Mouse (Mus musculus) MEL (cell line): Measurements from ENCODE around the gene Parp12. TPM values are rescaled to one million over a fixed set of nuclear protein-coding genes. Genes with fewer than 3 reads are reported as not detected.

Experiments used
- DNase-seq: peaks from one replicate; pipeline ENCODE4 v3.0.0; 2011; ENCODE audit warnings: low read depth, low spot score
- H3K27ac ChIP-seq: 2 replicates; pipeline ENCODE4 v1.5.1; 2012; ENCODE audit warnings: low read depth, mild to moderate bottlenecking, control low read depth, low read length, moderate library complexity; ENCODE audit not compliant: control insufficient read depth
- H3K27me3 ChIP-seq, 2 experiments: fragments of 150-350 bp in 1 of 2; sonication (generic) in 1 of 2; 2 replicates each; pipeline ENCODE4 v1.6.1; 2012; ENCODE audit warnings: low read length in 2 of 2, mild to moderate bottlenecking in 2 of 2, improper control_type of control experiment in 1 of 2, moderate library complexity in 1 of 2; ENCODE audit not compliant: insufficient read depth in 2 of 2, control insufficient read depth in 1 of 2
- H3K36me3 ChIP-seq, 2 experiments: 2 replicates each; pipeline ENCODE4 v1.6.1; 2012 to 2014; ENCODE audit warnings: low read length in 2 of 2, improper control_type of control experiment in 1 of 2, inconsistent platforms in 1 of 2, mild to moderate bottlenecking in 1 of 2; ENCODE audit not compliant: insufficient read depth in 2 of 2, control insufficient read depth in 1 of 2
- H3K4me1 ChIP-seq, 2 experiments: fragments of 150-350 bp in 1 of 2; sonication (generic) in 1 of 2; 2 replicates each; pipeline ENCODE4 v1.6.1; 2012; ENCODE audit warnings: low read length in 2 of 2, improper control_type of control experiment in 1 of 2, mild to moderate bottlenecking in 1 of 2; ENCODE audit not compliant: insufficient read depth in 2 of 2, control insufficient read depth in 1 of 2
- H3K4me3 ChIP-seq, 2 experiments: fragments of 150-350 bp in 1 of 2; sonication (generic) in 1 of 2; 2 replicates each; pipeline ENCODE4 v1.5.1; 2012; ENCODE audit warnings: low read depth in 2 of 2, low read length in 2 of 2, mild to moderate bottlenecking in 2 of 2, moderate library complexity in 2 of 2, control low read depth in 1 of 2, improper control_type of control experiment in 1 of 2; ENCODE audit not compliant: control insufficient read depth in 1 of 2, insufficient read depth in 1 of 2
- H3K79me2 ChIP-seq: 2 replicates; pipeline ENCODE4 v1.6.1; 2012; ENCODE audit warnings: mild to moderate bottlenecking, low read length, moderate library complexity; ENCODE audit not compliant: control insufficient read depth, poor library complexity, insufficient read depth
- H3K9ac ChIP-seq: 2 replicates; pipeline ENCODE4 v1.6.1; 2012; ENCODE audit warnings: low read depth, mild to moderate bottlenecking, control low read depth, low read length, moderate library complexity; ENCODE audit not compliant: control insufficient read depth, poor library complexity, severe bottlenecking
- H3K9me3 ChIP-seq: fragments of 150-350 bp; sonication (generic); replicated peaks from 2 replicates; pipeline ENCODE4 v1.6.1; 2012; ENCODE audit warnings: mild to moderate bottlenecking, low read length, improper control_type of control experiment, moderate library complexity; ENCODE audit not compliant: insufficient read depth
- CHD2 ChIP-seq: IDR thresholded peaks from 2 replicates; pipeline ENCODE4 v1.6.1; 2011; ENCODE audit warnings: low read length, improper control_type of control experiment
- CTCF ChIP-seq, 3 experiments: IDR thresholded peaks in 2 of 3; conservative IDR thresholded peaks in 1 of 3; 2 replicates each; pipeline ENCODE4 v1.5.1; 2011 to 2012; ENCODE audit warnings: low read length in 3 of 3, low read depth in 2 of 3, mild to moderate bottlenecking in 2 of 3, improper control_type of control experiment in 1 of 3, inconsistent platforms in 1 of 3, mixed read lengths in 1 of 3, moderate library complexity in 1 of 3; ENCODE audit not compliant: control insufficient read depth in 1 of 3, insufficient read depth in 1 of 3, poor library complexity in 1 of 3, severe bottlenecking in 1 of 3
- EP300 ChIP-seq, 2 experiments: IDR thresholded peaks; 2 replicates each; pipeline ENCODE4 v1.6.1; 2011; ENCODE audit warnings: improper control_type of control experiment in 2 of 2, low read length in 2 of 2, low read depth in 1 of 2, mild to moderate bottlenecking in 1 of 2
- ETS1 ChIP-seq: IDR thresholded peaks from 2 replicates; pipeline ENCODE4 v1.6.1; 2012; ENCODE audit warnings: low read depth, mild to moderate bottlenecking, inconsistent platforms, low read length, improper control_type of control experiment, moderate library complexity
- HCFC1 ChIP-seq: IDR thresholded peaks from 2 replicates; pipeline ENCODE4 v1.6.1; 2012; ENCODE audit warnings: low read depth, mild to moderate bottlenecking, inconsistent platforms, low read length, improper control_type of control experiment, moderate library complexity
- MAFK ChIP-seq: IDR thresholded peaks from 2 replicates; pipeline ENCODE4 v1.6.1; 2011; ENCODE audit warnings: low read depth, mild to moderate bottlenecking, low read length, improper control_type of control experiment, borderline replicate concordance
- MAX ChIP-seq: IDR thresholded peaks from 2 replicates; pipeline ENCODE4 v1.6.1; 2011; ENCODE audit warnings: low read length, improper control_type of control experiment
- MAZ ChIP-seq: IDR thresholded peaks from 2 replicates; pipeline ENCODE4 v1.6.1; 2012; ENCODE audit warnings: low read depth, mild to moderate bottlenecking, inconsistent platforms, low read length, improper control_type of control experiment
- MXI1 ChIP-seq: IDR thresholded peaks from 2 replicates; pipeline ENCODE4 v1.6.1; 2011; ENCODE audit warnings: mild to moderate bottlenecking, low read depth, low read length, improper control_type of control experiment
- MYC ChIP-seq: IDR thresholded peaks from 2 replicates; pipeline ENCODE4 v1.6.1; 2011; ENCODE audit warnings: low read depth, mild to moderate bottlenecking, low read length, improper control_type of control experiment, moderate library complexity
- POLR2A ChIP-seq, 2 experiments: IDR thresholded peaks; 2 replicates each; pipeline ENCODE4 v1.6.1; 2011 to 2012; ENCODE audit warnings: low read length in 2 of 2, mild to moderate bottlenecking in 2 of 2, control low read depth in 1 of 2, improper control_type of control experiment in 1 of 2, low read depth in 1 of 2, moderate library complexity in 1 of 2; ENCODE audit not compliant: control insufficient read depth in 1 of 2, insufficient read depth in 1 of 2, poor library complexity in 1 of 2
- POLR2AphosphoS5 ChIP-seq: IDR thresholded peaks from 2 replicates; pipeline ENCODE4 v1.6.1; 2012; ENCODE audit warnings: low read depth, borderline replicate concordance, mild to moderate bottlenecking, inconsistent platforms, low read length, moderate library complexity, mixed read lengths
- RAD21 ChIP-seq: IDR thresholded peaks from 2 replicates; pipeline ENCODE4 v1.6.1; 2011; ENCODE audit warnings: mild to moderate bottlenecking, low read depth, low read length, improper control_type of control experiment
- RCOR1 ChIP-seq: IDR thresholded peaks from 2 replicates; pipeline ENCODE4 v1.6.1; 2012; ENCODE audit warnings: low read depth, mild to moderate bottlenecking, inconsistent platforms, low read length, improper control_type of control experiment
- SMC3 ChIP-seq: IDR thresholded peaks from 2 replicates; pipeline ENCODE4 v1.6.1; 2011; ENCODE audit warnings: low read depth, low read length, improper control_type of control experiment
- TAL1 ChIP-seq: IDR thresholded peaks from 2 replicates; pipeline ENCODE4 v1.6.1; 2012; ENCODE audit warnings: mild to moderate bottlenecking, inconsistent platforms, low read length, moderate library complexity, mixed read lengths
- TBP ChIP-seq: IDR thresholded peaks from 2 replicates; pipeline ENCODE4 v1.8.0; 2011; ENCODE audit warnings: low read depth, low read length, improper control_type of control experiment
- UBTF ChIP-seq: IDR thresholded peaks from 2 replicates; pipeline ENCODE4 v1.6.1; 2012; ENCODE audit warnings: low read depth, mild to moderate bottlenecking, inconsistent platforms, low read length, improper control_type of control experiment, moderate library complexity, borderline replicate concordance; ENCODE audit not compliant: insufficient read depth
- USF1 ChIP-seq: IDR thresholded peaks from 2 replicates; pipeline ENCODE4 v1.6.1; 2014; ENCODE audit warnings: low read depth, mild to moderate bottlenecking, inconsistent platforms, low read length, improper control_type of control experiment, moderate library complexity
- ZC3H11A ChIP-seq: IDR thresholded peaks from 2 replicates; pipeline ENCODE4 v1.6.1; 2012; ENCODE audit warnings: low read depth, mild to moderate bottlenecking, inconsistent platforms, low read length, improper control_type of control experiment
- ZKSCAN1 ChIP-seq: IDR thresholded peaks from 2 replicates; pipeline ENCODE4 v1.6.1; 2012; ENCODE audit warnings: low read depth, mild to moderate bottlenecking, inconsistent platforms, low read length, improper control_type of control experiment, moderate library complexity
- ZMIZ1 ChIP-seq: IDR thresholded peaks from 2 replicates; pipeline ENCODE4 v1.6.1; 2012; ENCODE audit warnings: low read depth, mild to moderate bottlenecking, inconsistent platforms, low read length, improper control_type of control experiment, moderate library complexity
- polyA plus RNA-seq, 2 experiments: library from polyadenylated mRNA; stranded (reverse) in 1 of 2; unstranded in 1 of 2; fragments of >175 nt in 1 of 2; fragments of >200 nt in 1 of 2; gene quantifications; 2 replicates each; pipeline versions ENCODE4 v1.2.1 to v1.2.4; 2012; ENCODE audit warnings: low replicate concordance in 2 of 2, low read depth in 1 of 2; ENCODE audit not compliant: insufficient read length in 2 of 2, insufficient read depth in 1 of 2, missing spikeins in 1 of 2
- total RNA-seq: library from RNA; depleted of rRNA; stranded (reverse); fragments of 300-350 nt; gene quantifications from 2 replicates; pipeline ENCODE4 v1.2.3, GENCODE M21; 2012

Parp12 gene
- total and polyA plus RNA-seq, 3 experiments: 5.2 to 8.6 TPM; not detected in 1

GRCm38 (mm10) chr6:39106812-39107211 lies 11.3 kb downstream of the Parp12 start:
- Histone ChIP-seq H3K79me2 (no peaks in the 10 kb centered on the region), H3K4me1 (no peaks in the 10 kb centered on the region), H3K9ac (no peak overlapping the region), H3K4me3 (no peak overlapping the region), H3K36me3 (no peaks in the 10 kb centered on the region), H3K27me3 (no peaks in the 10 kb centered on the region), H3K9me3 (no peaks in the 10 kb centered on the region), H3K27ac (no peak overlapping the region)
- DNase-seq: peak; percentile 66
- TF ChIP-seq CTCF (IDR thresholded peaks at IDR 0.05 in 2 of 3, conservative IDR thresholded peaks at IDR 0.05 in 1 of 3; ENCODE audit: control insufficient read depth in 1 of 3, insufficient read depth in 1 of 3, low read depth in 2 of 3, low read length in 3 of 3, poor library complexity in 1 of 3, severe bottlenecking in 1 of 3) (peak; percentile 53 to 75 (median 62)), MAFK (no peak), HCFC1 (no peak), ETS1 (no peak), ZC3H11A (peak; percentile 55), MYC (no peak), SMC3 (peak; percentile 72), MXI1 (no peak), CHD2 (no peak), RAD21 (peak; percentile 78), MAX (no peak), USF1 (no peak), EP300 (IDR thresholded peaks at IDR 0.05; ENCODE audit: low read depth in 1 of 2, low read length in 2 of 2) (no peak), RCOR1 (no peak)

DNA sequence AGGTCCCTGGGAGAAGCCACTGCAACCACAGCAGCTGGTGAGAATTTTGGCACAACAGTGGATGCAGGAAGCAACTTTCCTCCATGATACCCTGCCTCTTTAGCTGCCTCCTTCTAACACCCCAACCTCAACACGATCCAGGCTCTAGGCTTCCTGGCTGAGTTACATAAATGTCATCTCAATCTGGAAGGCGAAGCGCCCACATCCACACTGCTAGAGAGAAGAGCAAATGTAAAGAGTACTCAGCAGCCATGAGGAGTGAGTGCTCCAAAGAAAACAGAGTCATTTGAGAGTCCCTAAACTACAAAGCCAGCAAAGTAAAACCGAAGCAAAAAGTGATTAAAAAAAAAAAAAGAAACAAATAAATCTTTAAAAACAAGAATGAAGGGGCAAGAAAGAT lies 13.5 kb downstream of the Parp12 start:
- H3K27ac ChIP-seq: no peak overlapping the region
- no peaks in the 10 kb centered on the region for H3K4me1 ChIP-seq
- H3K9ac ChIP-seq: no peak overlapping the region
- no peak for DNase-seq
- H3K27me3 ChIP-seq: no peaks in the 10 kb centered on the region
- TF ChIP-seq POLR2AphosphoS5 (no peak), ETS1 (no peak), UBTF (no peak), MAZ (no peak), POLR2A (IDR thresholded peaks at IDR 0.05; ENCODE audit: control insufficient read depth in 1 of 2, insufficient read depth in 1 of 2, low read depth in 1 of 2, low read length in 2 of 2, poor library complexity in 1 of 2) (no peak), RAD21 (no peak), TBP (no peak), RCOR1 (no peak), ZMIZ1 (no peak), ZKSCAN1 (no peak), CTCF (IDR thresholded peaks at IDR 0.05 in 2 of 3, conservative IDR thresholded peaks at IDR 0.05 in 1 of 3; ENCODE audit: control insufficient read depth in 1 of 3, insufficient read depth in 1 of 3, low read depth in 2 of 3, low read length in 3 of 3, poor library complexity in 1 of 3, severe bottlenecking in 1 of 3) (no peak), MAFK (no peak), TAL1 (no peak), MYC (no peak), MXI1 (no peak)
- H3K36me3 ChIP-seq: no peaks in the 10 kb centered on the region
- H3K4me3 ChIP-seq: no peak overlapping the region
- H3K79me2 ChIP-seq: no peaks in the 10 kb centered on the region
- no peaks in the 10 kb centered on the region for H3K9me3 ChIP-seq
